Mouse (Mus musculus) CH12.LX (cell line): ENCODE data around the gene Ubash3b. TPM values are rescaled to one million over a fixed set of nuclear protein-coding genes. Genes with fewer than 3 reads are reported as not detected.

Source experiments
- DNase-seq: peaks from one replicate; pipeline ENCODE4 v3.0.0-alpha.2; 2013; ENCODE audit errors: extremely low read depth
- H3K27ac ChIP-seq: 2 replicates; pipeline ENCODE4 v1.5.1; 2012; ENCODE audit warnings: low read depth, mild to moderate bottlenecking, control low read depth, moderate library complexity; ENCODE audit not compliant: insufficient read depth
- H3K27me3 ChIP-seq: replicated peaks from 2 replicates; pipeline ENCODE3; 2012; ENCODE audit warnings: inconsistent platforms
- H3K36me3 ChIP-seq, 2 experiments: replicated peaks in 1 of 2; 2 replicates each; pipeline versions ENCODE3 to v1.6.1; 2012; ENCODE audit warnings: inconsistent platforms in 1 of 2, low read length in 1 of 2, mild to moderate bottlenecking in 1 of 2, mixed read lengths in 1 of 2, moderate library complexity in 1 of 2; ENCODE audit not compliant: control insufficient read depth in 1 of 2, insufficient read depth in 1 of 2
- H3K4me1 ChIP-seq, 2 experiments: 2 replicates each; pipeline ENCODE4 v1.6.1; 2012; ENCODE audit warnings: inconsistent platforms in 1 of 2, moderate library complexity in 1 of 2; ENCODE audit not compliant: insufficient read depth in 2 of 2, control insufficient read depth in 1 of 2
- H3K4me2 ChIP-seq: 2 replicates; pipeline ENCODE4 v1.6.1; 2012; ENCODE audit warnings: low read depth, mild to moderate bottlenecking, control low read depth; ENCODE audit not compliant: poor library complexity, insufficient read depth, severe bottlenecking
- H3K4me3 ChIP-seq, 3 experiments: fragments of 150-350 bp in 1 of 3; sonication (generic) in 1 of 3; replicated peaks in 1 of 3; 2 replicates each; pipeline versions ENCODE3 to v1.5.1; 2011 to 2012; ENCODE audit warnings: low read depth in 2 of 3, low read length in 2 of 3, mild to moderate bottlenecking in 2 of 3, moderate library complexity in 2 of 3, control low read depth in 1 of 3, improper control_type of control experiment in 1 of 3, inconsistent platforms in 1 of 3, mixed read lengths in 1 of 3; ENCODE audit not compliant: poor library complexity in 1 of 3
- H3K79me2 ChIP-seq: replicated peaks from 2 replicates; pipeline ENCODE4 v1.6.1; 2012; ENCODE audit warnings: mild to moderate bottlenecking, moderate library complexity; ENCODE audit not compliant: control insufficient read depth, poor library complexity, insufficient read depth, severe bottlenecking; ENCODE audit errors: extremely low read depth
- H3K9ac ChIP-seq: 2 replicates; pipeline ENCODE4 v1.6.1; 2012; ENCODE audit warnings: low read depth, mild to moderate bottlenecking, control low read depth, moderate library complexity; ENCODE audit not compliant: insufficient read depth
- H3K9me3 ChIP-seq: replicated peaks from 2 replicates; pipeline ENCODE3; 2012; ENCODE audit warnings: low read length, inconsistent platforms, mixed read lengths
- BHLHE40 ChIP-seq: IDR thresholded peaks from 2 replicates; pipeline ENCODE4 v1.6.1; 2011; ENCODE audit warnings: mild to moderate bottlenecking, low read depth, low read length, improper control_type of control experiment
- CHD1 ChIP-seq: IDR thresholded peaks from 2 replicates; pipeline ENCODE4 v1.6.1; 2012; ENCODE audit warnings: low read depth, low read length, improper control_type of control experiment, inconsistent platforms
- CTCF ChIP-seq, 2 experiments: IDR thresholded peaks in 1 of 2; conservative IDR thresholded peaks in 1 of 2; 2 replicates each; pipeline ENCODE4 v1.5.1; 2011 to 2012; ENCODE audit warnings: low read depth in 2 of 2, low read length in 2 of 2, improper control_type of control experiment in 1 of 2, inconsistent platforms in 1 of 2, mild to moderate bottlenecking in 1 of 2, moderate library complexity in 1 of 2
- E2F4 ChIP-seq: IDR thresholded peaks from 2 replicates; pipeline ENCODE4 v1.6.1; 2011; ENCODE audit warnings: low read depth, low read length, improper control_type of control experiment; ENCODE audit not compliant: insufficient replicate concordance
- EP300 ChIP-seq: IDR thresholded peaks from 2 replicates; pipeline ENCODE4 v1.6.1; 2011; ENCODE audit warnings: low read length, improper control_type of control experiment
- ETS1 ChIP-seq: conservative IDR thresholded peaks from 2 replicates; pipeline ENCODE4 v1.6.1; 2012; ENCODE audit warnings: low read depth, mild to moderate bottlenecking, inconsistent platforms, low read length, improper control_type of control experiment, moderate library complexity
- GABPA ChIP-seq: IDR thresholded peaks from 2 replicates; pipeline ENCODE4 v1.6.1; 2012; ENCODE audit warnings: low read depth, low read length, improper control_type of control experiment, inconsistent platforms; ENCODE audit not compliant: insufficient replicate concordance
- HCFC1 ChIP-seq: IDR thresholded peaks from 2 replicates; pipeline ENCODE4 v1.6.1; 2012; ENCODE audit warnings: low read depth, mild to moderate bottlenecking, inconsistent platforms, low read length, improper control_type of control experiment
- IRF4 ChIP-seq: IDR thresholded peaks from 2 replicates; pipeline ENCODE4 v1.6.1; 2014; ENCODE audit warnings: low read depth, mild to moderate bottlenecking, inconsistent platforms, low read length, improper control_type of control experiment
- JUN ChIP-seq: IDR thresholded peaks from 2 replicates; pipeline ENCODE4 v1.6.1; 2011; ENCODE audit warnings: low read depth, mild to moderate bottlenecking, low read length, improper control_type of control experiment, moderate library complexity; ENCODE audit not compliant: insufficient read depth
- JUND ChIP-seq: conservative IDR thresholded peaks from 2 replicates; pipeline ENCODE4 v1.6.1; 2011; ENCODE audit warnings: low read depth, low read length, improper control_type of control experiment
- KAT2A ChIP-seq: IDR thresholded peaks from 2 replicates; pipeline ENCODE4 v1.6.1; 2012; ENCODE audit warnings: low read length, improper control_type of control experiment, inconsistent platforms; ENCODE audit not compliant: insufficient replicate concordance
- MAFK ChIP-seq: IDR thresholded peaks from 2 replicates; pipeline ENCODE4 v1.6.1; 2011; ENCODE audit warnings: low read length, improper control_type of control experiment; ENCODE audit not compliant: insufficient replicate concordance
- MAX ChIP-seq: IDR thresholded peaks from 2 replicates; pipeline ENCODE4 v1.6.1; 2011; ENCODE audit warnings: low read length, improper control_type of control experiment
- MAZ ChIP-seq: IDR thresholded peaks from 2 replicates; pipeline ENCODE4 v1.6.1; 2012; ENCODE audit warnings: low read depth, mild to moderate bottlenecking, inconsistent platforms, low read length, improper control_type of control experiment, moderate library complexity
- MEF2A ChIP-seq: IDR thresholded peaks from 2 replicates; pipeline ENCODE4 v1.6.1; 2014; ENCODE audit warnings: low read depth, mild to moderate bottlenecking, inconsistent platforms, low read length, improper control_type of control experiment, borderline replicate concordance
- MXI1 ChIP-seq: IDR thresholded peaks from 2 replicates; pipeline ENCODE4 v1.6.1; 2011; ENCODE audit warnings: mild to moderate bottlenecking, low read depth, low read length, improper control_type of control experiment
- MYC ChIP-seq: IDR thresholded peaks from 2 replicates; pipeline ENCODE4 v1.6.1; 2011; ENCODE audit warnings: low read depth, mild to moderate bottlenecking, improper control_type of control experiment, low read length
- NELFE ChIP-seq: IDR thresholded peaks from 2 replicates; pipeline ENCODE4 v1.6.1; 2011; ENCODE audit warnings: low read depth, low read length, improper control_type of control experiment
- NRF1 ChIP-seq: IDR thresholded peaks from 2 replicates; pipeline ENCODE4 v1.6.1; 2014; ENCODE audit warnings: low read depth, mild to moderate bottlenecking, inconsistent platforms, low read length, improper control_type of control experiment, moderate library complexity
- PAX5 ChIP-seq: IDR thresholded peaks from 2 replicates; pipeline ENCODE4 v1.6.1; 2012; ENCODE audit warnings: low read length, inconsistent platforms, mixed read lengths
- POLR2A ChIP-seq: IDR thresholded peaks from 2 replicates; pipeline ENCODE4 v1.6.1; 2011; ENCODE audit warnings: low read depth, mild to moderate bottlenecking, improper control_type of control experiment, low read length
- POLR2AphosphoS2 ChIP-seq: IDR thresholded peaks from 2 replicates; pipeline ENCODE4 v1.6.1; 2011; ENCODE audit warnings: low read depth, low read length, improper control_type of control experiment
- RAD21 ChIP-seq: IDR thresholded peaks from 2 replicates; pipeline ENCODE4 v1.6.1; 2011; ENCODE audit warnings: low read depth, mild to moderate bottlenecking, low read length, improper control_type of control experiment, moderate library complexity
- RCOR1 ChIP-seq: conservative IDR thresholded peaks from 2 replicates; pipeline ENCODE4 v1.6.1; 2012; ENCODE audit warnings: low read depth, mild to moderate bottlenecking, inconsistent platforms, low read length, improper control_type of control experiment
- SIN3A ChIP-seq: IDR thresholded peaks from 2 replicates; pipeline ENCODE4 v1.6.1; 2012; ENCODE audit warnings: low read length, improper control_type of control experiment, inconsistent platforms
- TBP ChIP-seq: conservative IDR thresholded peaks from 2 replicates; pipeline ENCODE4 v1.6.1; 2011; ENCODE audit warnings: low read depth, low read length, improper control_type of control experiment
- TCF12 ChIP-seq: IDR thresholded peaks from 2 replicates; pipeline ENCODE4 v1.6.1; 2014; ENCODE audit warnings: low read depth, mild to moderate bottlenecking, inconsistent platforms, low read length, improper control_type of control experiment
- USF1 ChIP-seq: IDR thresholded peaks from 2 replicates; pipeline ENCODE4 v1.6.1; 2014; ENCODE audit warnings: low read depth, mild to moderate bottlenecking, inconsistent platforms, low read length, improper control_type of control experiment
- USF2 ChIP-seq: conservative IDR thresholded peaks from 2 replicates; pipeline ENCODE4 v1.6.1; 2011; ENCODE audit warnings: low read depth, low read length, improper control_type of control experiment
- ZC3H11A ChIP-seq: IDR thresholded peaks from 2 replicates; pipeline ENCODE4 v1.6.1; 2012; ENCODE audit warnings: low read depth, mild to moderate bottlenecking, inconsistent platforms, low read length, improper control_type of control experiment
- ZKSCAN1 ChIP-seq: IDR thresholded peaks from 2 replicates; pipeline ENCODE4 v1.6.1; 2012; ENCODE audit warnings: low read depth, inconsistent platforms, low read length, improper control_type of control experiment, borderline replicate concordance
- ZNF384 ChIP-seq: IDR thresholded peaks from 2 replicates; pipeline ENCODE4 v1.6.1; 2012; ENCODE audit warnings: low read depth, low read length, improper control_type of control experiment, inconsistent platforms
- dilution Hi-C: fragments of 300-500 bp; cut with MboI; formaldehyde crosslinking; loops from 2 replicates; pipeline ENCODE4 v1.14.3; 2020; ENCODE audit warnings: low sequenced_read_pairs; ENCODE audit not compliant: extremely low pct_unique_long_range_greater_than_20kb, extremely low pct_ligation_motif_present
- in situ Hi-C: fragments of 300-500 bp; cut with MboI; formaldehyde crosslinking; loops from 3 replicates; pipeline ENCODE4 v1.14.3; 2019; ENCODE audit warnings: low sequenced_read_pairs, low pct_ligation_motif_present, low pct_unique_long_range_greater_than_20kb, mixed read lengths
- polyA plus RNA-seq: library from polyadenylated mRNA; unstranded; fragments of >175 nt; gene quantifications from 2 replicates; pipeline ENCODE4 v1.2.1, GENCODE M21; 2012; ENCODE audit warnings: low read depth; ENCODE audit not compliant: insufficient read length
- total RNA-seq, 2 experiments: library from RNA; depleted of rRNA; stranded (reverse); fragments of 300-350 nt in 1 of 2; fragments of >200 nt in 1 of 2; gene quantifications; 2 replicates each; pipeline ENCODE4 v1.2.3; 2012 to 2014

Ubash3b gene
- total and polyA plus RNA-seq, 3 experiments, result 2.8 to 4.6 (median 4.2) TPM

DNA sequence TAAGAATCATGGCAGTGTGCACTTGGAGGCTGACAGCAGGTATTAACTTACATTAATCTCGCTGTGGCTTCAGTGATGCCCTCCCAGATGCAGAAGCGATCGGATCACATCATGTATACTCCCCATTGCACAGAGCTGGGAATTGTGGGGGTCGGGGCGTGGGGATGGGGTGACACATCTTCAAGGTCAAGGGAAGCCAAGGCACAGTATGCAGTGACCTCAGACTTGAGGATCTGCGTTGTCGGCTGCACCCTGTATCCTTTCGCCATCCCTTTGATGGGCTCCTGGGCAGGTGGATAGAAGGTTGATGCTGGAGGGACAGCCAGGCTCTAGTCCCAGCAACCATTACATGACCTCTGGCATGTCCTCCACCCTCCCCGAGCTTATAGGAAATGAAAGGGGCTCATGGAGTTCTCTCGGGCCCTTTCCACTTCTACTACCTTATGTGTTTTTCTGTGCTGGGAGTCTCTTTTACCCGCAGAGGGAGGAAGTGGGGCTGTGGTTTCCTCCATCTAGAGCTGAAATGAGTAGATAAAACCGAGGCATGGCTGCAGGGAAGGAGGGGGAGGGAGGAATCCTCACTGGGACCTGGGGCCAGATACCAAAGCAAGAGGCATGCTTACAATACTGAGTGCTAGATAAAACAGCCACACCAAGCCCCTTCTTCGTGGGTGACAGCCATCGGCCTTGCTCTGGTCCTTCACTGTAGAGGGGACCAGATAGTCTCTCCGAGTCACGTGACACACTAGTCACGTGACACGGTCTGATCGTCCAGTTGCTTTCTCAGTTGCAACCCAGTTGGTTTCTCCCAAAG is 88.1 kb downstream of the Ubash3b start (continued):
- TF ChIP-seq NELFE, result 0 out of 2 replicates have a peak, but pooled peaks have one; percentile 33
- TF ChIP-seq MEF2A, result 0 out of 2 replicates have a peak, but pooled peaks have one; percentile 35
- TF ChIP-seq MXI1, result peak; percentile 27; the same call in 1 of the 2 replicates
- TF ChIP-seq CTCF (conservative IDR thresholded peaks at IDR 0.05 in 1 of 2, IDR thresholded peaks at IDR 0.05 in 1 of 2; ENCODE audit: low read depth in 2 of 2, low read length in 2 of 2), result no peak; a peak in 1 of 4 replicates
- peak; percentile 91 for TF ChIP-seq IRF4
- TF ChIP-seq TBP, result 0 out of 2 replicates have a peak, but pooled peaks have one; percentile 11
- peak; percentile 95 for TF ChIP-seq MAX
- no peak for TF ChIP-seq CHD1
- TF ChIP-seq POLR2A, result no peak
- no peak for TF ChIP-seq ZNF384
- TF ChIP-seq ZKSCAN1, result no peak
- no peak for TF ChIP-seq POLR2AphosphoS2
- TF ChIP-seq MAFK, result peak; percentile 81
- TF ChIP-seq HCFC1, result peak; percentile 61
- no peak for TF ChIP-seq PAX5
- TF ChIP-seq USF2, result peak; percentile 100
- TF ChIP-seq JUND, result peak; percentile 77
- TF ChIP-seq EP300, result peak; percentile 89
- no peak for TF ChIP-seq E2F4

DNA sequence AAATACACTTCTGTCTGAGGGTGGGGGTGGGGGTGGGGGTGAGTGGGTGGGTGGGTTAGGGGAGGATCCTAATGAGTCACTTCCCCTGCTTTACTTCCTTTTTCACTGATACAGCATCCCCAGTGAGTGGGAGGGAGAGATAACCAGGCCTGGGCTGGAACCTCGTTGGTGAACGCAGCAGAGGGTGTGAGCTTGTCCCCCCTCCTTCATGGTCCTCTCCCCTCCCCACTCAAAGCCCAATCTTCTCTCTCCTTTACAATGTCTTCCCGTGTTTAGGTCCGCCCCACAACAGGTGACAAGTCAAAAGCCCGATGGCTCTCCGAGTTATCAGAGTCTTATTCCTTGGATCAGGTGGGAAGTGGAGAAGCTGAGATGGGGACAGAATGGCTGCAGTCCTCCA is 88.7 kb downstream of the Ubash3b start:
- Histone ChIP-seq H3K79me2 (no peaks in the 10 kb centered on the region), H3K9ac (peak overlapping the region; percentile 65), H3K27me3 (no peaks in the 10 kb centered on the region), H3K4me3 (peak overlapping the region; percentile 14 to 55 (median 40)), H3K36me3 (peaks cover 0 to 1% of the 10 kb centered on the region in 2 experiments), H3K4me2 (peak overlapping the region; percentile 78), H3K9me3 (no peaks in the 10 kb centered on the region), H3K27ac (peak overlapping the region; percentile 88), H3K4me1 (peaks cover 8 to 36% of the 10 kb centered on the region in 2 experiments)
- dilution Hi-C loops, result no loop called here
- in situ Hi-C loops, result no loop called here
- DNase-seq, result peak; percentile 87
- no peak for TF ChIP-seq GABPA
- TF ChIP-seq ZKSCAN1, result no peak
- no peak for TF ChIP-seq KAT2A
- TF ChIP-seq MEF2A, result 0 out of 2 replicates have a peak, but pooled peaks have one; percentile 30
- TF ChIP-seq TBP, result no peak
- 0 out of 2 replicates have a peak, but pooled peaks have one; percentile 45 for TF ChIP-seq POLR2AphosphoS2
- TF ChIP-seq POLR2A, result peak; percentile 57
- no peak for TF ChIP-seq USF2
- peak; percentile 42 for TF ChIP-seq SIN3A
- no peak for TF ChIP-seq JUN
- TF ChIP-seq JUND, result no peak
- peak; percentile 59 for TF ChIP-seq NELFE
- TF ChIP-seq MYC, result no peak
- TF ChIP-seq E2F4, result no peak
- no peak for TF ChIP-seq PAX5
- no peak for TF ChIP-seq NRF1
- no peak for TF ChIP-seq USF1
- TF ChIP-seq CTCF (conservative IDR thresholded peaks at IDR 0.05 in 1 of 2, IDR thresholded peaks at IDR 0.05 in 1 of 2; ENCODE audit: low read depth in 2 of 2, low read length in 2 of 2), result no peak
- no peak; the same call in 1 of the 2 replicates for TF ChIP-seq ETS1
- TF ChIP-seq RCOR1, result peak; percentile 58; the same call in 1 of the 2 replicates
- TF ChIP-seq MXI1, result peak; percentile 37; the same call in 1 of the 2 replicates
- TF ChIP-seq ZC3H11A, result no peak
- peak; percentile 76; the same call in 1 of the 2 replicates for TF ChIP-seq MAZ
- peak; percentile 33; the same call in 1 of the 2 replicates for TF ChIP-seq BHLHE40
- no peak for TF ChIP-seq RAD21
- 0 out of 2 replicates have a peak, but pooled peaks have one; percentile 41 for TF ChIP-seq TCF12
- TF ChIP-seq CHD1, result 0 out of 2 replicates have a peak, but pooled peaks have one; percentile 71
